Mouse (Mus musculus) gastrocnemius, postnatal 4 days (tissue): ENCODE measurements around the gene Ero1l. TPM values are rescaled to one million over a fixed set of nuclear protein-coding genes. Genes with fewer than 3 reads are reported as not detected.

Source experiments
- DNase-seq, 2 experiments: peaks; one replicate each; pipeline ENCODE4 v3.0.0; 2021 to 2022; ENCODE audit warnings: low spot score in 2 of 2, mixed read lengths in 2 of 2
- long read RNA-seq, 2 experiments: library from polyadenylated mRNA; stranded (forward); transcript quantifications; one replicate each; pipeline ENCODE4 v2.0.0; 2021
- total RNA-seq, 2 experiments: library from RNA; stranded (reverse); gene quantifications; 2 replicates each; pipeline ENCODE4 v1.2.3; 2021

Ero1l gene
- 10 to 100 TPM; 11.1 to 16.8 TPM for total RNA-seq
- long read RNA-seq, experiment 1: 0 reads
- long read RNA-seq, experiment 2: 0 reads

DNA sequence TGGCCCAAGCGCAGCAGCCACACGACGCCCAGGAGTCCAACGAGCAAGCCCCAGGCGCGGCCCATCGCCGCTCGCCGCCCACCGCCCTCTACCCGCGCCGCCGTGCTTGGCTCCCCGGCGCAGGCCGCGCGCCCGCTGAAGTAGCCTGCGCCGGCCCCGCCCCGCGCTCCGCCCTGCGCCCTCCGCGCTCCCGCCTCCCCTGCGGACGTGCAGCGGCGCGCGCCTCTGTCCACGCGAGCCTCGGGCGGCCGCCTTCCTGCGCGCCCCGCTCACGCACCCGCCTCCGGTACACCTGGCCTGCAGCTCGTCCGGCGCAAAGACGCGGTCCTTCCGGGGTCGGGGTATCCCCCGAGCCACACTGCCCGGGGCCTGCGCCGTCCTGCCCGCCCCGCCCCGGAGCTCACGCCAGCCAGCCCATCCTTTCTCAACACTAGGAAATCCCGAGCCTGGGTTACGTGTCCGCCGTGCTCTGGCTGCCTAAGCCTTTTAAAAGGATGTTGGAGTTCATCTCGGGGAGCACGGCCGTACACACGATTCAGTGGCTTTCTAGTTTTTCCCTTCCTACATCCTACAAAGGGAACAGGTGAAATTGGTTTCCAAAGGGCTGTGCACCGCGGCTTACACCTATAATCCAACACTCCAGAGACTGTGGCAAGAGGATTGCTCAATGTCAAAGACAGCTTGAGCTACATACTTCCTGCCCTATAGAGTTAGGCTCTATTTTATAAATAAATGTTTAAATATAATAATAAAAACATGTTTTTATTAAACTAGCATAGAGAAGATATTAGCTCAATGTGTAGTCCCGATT, at the start of gene Ero1l:
TSS of gene Ero1l (minus strand) at position 346 of the 811 bp plus-strand sequence.
- DNase-seq: peak; percentile 78 to 83

DNA sequence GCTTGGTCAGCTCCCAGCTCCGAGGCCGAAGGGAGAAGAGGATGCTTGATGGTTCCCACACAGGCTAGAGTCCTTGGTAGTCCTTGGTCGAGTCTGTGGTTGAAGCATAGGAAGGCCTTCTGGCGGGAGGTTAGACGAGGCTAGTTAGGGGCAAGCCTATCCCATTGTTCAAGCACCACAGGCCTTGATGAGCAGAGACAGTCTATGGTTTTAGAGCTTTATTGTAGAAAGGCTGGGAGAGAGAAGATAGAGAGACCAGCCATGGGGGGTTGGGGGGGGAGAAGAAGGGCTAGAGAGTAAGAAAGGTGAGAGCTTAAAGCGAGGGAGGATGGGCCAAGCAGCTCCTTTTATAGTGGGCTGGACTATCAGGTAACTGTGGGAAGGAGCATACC, 46.6 kb upstream of the Ero1l start:
- DNase-seq: no peak

DNA sequence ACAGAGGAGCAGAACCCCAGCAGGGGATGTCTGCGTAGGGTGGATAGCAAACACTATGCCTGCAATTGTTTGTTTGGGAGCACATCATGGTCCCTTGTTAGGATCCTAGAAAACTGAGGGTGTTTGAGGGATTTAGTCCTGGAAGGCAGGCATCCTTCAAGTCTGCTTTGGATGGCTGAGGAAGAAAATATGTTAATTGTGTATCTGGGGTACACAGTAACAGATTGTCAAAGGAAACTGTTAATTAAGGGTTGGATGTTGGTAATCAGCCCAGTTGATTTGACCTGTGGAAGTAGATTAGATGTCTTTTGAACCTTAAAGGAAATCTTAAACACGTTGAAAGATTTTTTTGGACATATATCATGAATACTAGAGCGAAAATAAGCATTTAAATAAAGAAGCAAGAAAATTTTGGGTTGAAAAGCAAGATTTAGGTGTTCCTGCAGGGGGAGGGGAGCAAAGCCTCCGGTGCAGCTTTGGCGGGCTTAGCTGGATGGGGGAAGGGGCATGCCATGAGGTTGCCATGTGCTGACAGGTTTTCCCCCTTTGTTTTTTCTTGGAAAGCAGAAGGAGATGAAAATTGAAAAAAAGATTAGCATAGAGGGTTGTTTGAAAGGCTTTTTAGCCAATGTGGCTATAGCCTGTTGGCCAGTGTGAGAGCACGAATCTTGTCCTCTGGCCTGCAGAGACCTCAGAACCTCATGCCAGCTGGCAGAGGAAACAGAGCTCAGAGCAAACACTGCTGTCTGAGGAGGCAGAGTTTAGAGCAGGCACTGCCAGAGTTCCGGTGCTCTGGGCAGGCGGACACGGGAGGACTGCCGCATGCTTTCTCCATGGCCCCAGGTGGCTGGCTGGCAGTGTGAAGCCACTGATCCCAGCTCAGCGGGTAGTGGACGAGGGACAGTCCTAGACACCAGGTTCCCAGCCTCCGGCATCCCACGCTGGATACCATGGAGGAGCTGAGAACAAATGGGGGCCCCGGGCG, 45.9 kb upstream of the Ero1l start:
- peak in 1 of 2 experiments; percentile 30 for DNase-seq

DNA sequence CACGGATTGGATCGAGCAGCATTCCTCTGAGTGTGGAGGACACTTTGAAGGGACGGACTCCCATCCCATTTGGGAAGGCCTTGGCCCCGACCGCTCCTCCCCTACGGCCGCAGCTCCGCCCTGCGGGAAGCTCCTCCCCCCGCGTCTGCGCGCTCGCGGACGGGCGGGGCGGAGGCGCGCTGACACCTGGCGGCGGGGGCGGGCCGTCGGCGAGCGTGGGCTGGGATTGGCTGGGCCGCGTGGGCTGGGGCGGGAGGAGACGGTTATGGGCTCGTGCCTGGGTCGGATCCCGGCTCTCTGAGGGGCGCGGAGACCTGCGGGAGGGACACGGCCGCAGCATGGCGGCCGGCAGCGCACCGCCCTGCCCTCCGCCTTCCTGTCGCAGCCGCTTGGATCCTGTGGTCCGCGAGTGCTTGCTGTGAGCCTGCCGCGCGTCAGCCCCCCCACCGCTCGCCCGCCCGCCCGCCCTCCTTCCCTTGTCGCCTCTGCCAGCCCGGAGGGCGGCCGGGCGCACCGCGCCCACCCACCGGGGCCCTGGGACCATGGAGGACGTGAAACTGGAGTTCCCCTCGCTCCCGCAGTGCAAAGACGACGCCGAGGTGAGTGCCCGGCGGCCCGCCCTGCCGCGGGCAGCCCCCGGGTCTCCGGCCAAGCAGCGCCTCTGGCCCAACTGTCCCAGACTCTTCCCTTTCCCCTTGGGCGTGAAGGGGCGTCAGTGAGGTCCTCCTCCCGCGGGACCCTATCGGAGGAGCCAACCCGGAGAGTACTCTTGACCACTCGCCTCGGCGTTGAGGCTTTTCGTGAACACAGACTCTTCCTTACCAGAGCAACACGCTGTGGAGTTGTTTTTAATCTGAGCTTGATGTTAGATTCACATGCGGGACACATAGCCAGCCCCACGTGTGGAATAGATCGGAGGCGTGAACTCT, 32.6 kb upstream of the Ero1l start, which contains the start of gene Styx:
TSS of gene Styx (plus strand) at position 163 of the 929 bp plus-strand sequence.
- DNase-seq: peak; percentile 96 to 97

DNA sequence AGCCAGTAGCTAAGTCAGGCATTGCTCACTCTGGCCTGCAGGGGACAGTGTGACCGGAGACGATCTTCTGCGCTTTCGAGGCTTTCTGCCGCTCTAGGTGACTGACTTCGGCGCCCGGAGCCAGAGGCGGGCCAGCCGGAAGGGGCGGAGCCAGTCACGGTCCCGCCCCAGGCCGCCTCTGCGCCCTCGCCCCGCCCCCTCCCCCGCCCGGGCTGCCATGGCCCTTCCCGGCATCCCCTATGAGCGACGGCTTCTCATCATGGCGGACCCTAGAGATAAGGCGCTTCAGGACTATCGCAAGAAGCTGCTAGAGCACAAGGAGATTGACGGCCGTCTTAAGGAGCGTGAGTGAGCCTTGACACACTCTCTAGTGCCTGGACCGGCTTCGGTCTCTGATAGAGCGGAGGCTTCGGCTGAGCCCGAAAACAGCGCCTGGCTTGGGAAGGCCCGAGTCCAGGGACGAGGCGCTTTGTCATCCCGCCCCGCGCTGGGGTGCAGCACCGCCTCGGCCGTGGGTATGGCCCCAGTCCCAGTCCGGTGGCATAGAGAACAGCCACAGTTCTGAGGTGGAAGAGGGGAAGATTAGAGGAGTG, 11.1 kb upstream of the Ero1l start, which contains the start of gene Psmc6:
TSS of gene Psmc6 (plus strand) at position 200 of the 593 bp plus-strand sequence.
- DNase-seq: peak; percentile 80 to 89

DNA sequence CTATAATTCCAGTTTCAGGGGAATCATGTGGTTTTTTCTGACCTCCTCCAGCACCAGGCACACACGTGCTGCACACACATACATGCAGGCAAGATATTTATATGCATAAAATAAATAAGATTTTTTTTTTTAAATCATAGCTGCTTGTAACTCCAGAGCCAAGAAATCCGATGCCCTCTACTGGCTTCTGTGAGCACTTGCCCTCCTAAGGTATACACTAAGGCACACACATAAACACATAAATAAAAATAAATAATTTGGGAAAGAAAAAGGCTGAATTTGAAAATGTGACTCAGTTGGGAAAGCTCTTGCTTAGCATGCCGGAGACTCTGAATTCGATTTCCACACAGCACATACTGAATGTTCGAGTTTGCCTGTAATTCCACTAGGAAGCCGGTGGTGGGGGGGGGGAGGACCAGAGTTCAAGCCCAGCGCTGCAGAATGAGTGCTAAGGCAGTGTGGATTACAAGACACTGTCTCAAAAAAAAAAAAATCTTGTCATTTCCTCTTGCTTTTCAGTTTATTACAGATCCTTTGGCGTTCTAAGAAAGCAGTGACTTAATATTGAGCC, 10.5 kb upstream of the Ero1l start:
- DNase-seq: no peak

DNA sequence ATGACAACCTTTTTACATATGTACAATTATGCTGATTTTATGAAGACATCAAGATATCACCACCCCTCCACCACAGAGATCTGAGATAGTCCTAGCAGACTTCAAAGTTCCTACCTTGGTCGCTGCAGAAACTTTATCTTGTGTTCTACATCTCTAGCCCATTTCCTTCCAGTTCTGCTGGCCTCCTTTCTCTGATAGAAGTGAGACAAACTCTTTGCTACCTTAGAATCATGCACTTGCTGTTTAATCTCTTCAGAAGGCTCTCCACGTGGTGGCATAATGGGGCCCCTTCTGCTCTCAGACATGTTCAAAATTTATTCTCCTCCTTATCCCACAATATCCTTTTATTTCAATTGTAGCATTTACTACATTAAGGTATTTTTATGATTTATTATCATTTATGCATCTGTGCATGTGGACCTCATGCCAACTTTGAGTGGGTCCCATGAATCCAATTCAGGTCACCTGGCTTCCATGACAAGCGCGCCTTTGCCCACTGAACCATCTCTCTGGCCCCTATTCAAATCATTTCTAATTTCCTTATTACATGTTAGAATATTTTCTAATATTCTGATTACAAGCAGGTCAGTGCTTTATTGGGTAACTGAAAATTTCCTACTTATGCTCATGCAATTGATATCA, 9.6 kb upstream of the Ero1l start:
- DNase-seq: no peak

DNA sequence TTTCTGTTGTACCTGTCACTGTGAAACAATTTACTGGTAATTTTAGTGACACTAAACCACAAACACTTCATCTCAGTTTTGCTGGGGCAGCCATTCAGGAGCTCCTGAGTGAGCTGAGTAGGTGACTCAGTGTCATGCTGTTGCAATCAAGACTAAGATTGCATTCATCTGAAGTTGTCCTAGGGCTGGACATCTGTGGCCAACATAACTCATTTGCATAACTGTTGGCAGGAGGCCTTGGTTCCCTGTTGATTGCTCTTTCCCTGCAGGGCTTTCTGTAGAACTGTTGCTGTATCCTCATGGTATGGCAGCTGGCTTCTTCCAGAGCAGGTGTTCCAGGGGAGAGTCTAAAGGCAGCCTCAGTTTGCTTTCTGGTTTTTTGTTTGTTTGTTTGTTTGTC, 6.9 kb upstream of the Ero1l start:
- no peak for DNase-seq

DNA sequence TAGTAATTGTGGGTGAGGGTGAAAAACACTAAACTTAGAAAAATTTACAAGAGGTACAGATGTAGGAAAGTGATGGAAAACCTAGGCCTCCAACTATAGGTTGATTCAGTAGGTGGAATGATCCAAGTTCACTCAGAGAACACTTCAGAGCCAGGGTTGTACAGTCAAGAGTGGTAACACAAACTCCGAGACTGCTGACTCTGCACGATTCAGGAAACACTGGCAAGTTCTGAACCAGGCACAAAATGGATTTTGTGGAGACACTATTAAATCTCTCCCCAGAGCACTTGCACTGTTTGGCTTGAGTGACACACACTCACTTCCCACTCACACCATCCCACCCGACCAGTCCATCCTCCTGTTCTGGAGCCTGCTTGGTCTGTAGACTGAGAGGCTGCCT, 4.7 kb upstream of the Ero1l start:
- DNase-seq: no peak

DNA sequence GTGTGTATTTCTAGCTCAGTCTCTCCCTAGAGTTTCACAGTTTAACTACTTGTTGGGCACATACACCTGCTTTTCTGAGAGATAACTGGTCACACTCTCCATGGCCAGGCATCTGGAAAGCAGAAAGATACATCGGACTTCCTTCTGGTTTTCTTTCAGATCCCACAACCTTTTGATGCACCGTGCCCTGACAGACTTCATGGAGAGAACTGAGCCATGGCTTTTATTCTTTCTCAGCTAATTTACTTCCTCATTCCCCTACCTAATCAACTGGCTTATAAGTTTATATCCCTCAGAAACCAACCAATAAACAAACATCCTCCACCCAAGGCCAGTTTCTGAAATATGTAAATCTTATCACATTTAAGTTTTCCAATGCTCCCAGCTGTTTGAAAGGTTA, 3.9 kb upstream of the Ero1l start:
- no peak for DNase-seq

DNA sequence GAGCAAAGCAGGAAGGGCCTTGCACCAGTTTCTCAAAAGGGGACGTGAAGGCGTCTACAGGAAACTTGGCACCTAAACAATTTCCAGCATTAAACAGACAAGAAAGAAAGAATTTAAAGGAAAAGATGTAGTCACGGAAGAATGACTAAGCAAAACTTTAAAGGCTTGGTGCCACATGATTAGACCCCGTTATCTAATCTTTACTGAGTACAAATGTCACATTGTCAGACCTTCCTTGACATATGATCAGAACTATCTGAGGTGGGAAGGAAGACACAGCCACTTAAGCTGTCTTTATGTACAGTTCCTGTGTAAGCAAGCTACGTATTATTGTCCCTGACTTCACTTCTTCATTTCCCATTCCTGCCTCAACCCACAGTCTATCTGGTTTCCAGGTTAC, 3.1 kb upstream of the Ero1l start:
- no peak for DNase-seq

DNA sequence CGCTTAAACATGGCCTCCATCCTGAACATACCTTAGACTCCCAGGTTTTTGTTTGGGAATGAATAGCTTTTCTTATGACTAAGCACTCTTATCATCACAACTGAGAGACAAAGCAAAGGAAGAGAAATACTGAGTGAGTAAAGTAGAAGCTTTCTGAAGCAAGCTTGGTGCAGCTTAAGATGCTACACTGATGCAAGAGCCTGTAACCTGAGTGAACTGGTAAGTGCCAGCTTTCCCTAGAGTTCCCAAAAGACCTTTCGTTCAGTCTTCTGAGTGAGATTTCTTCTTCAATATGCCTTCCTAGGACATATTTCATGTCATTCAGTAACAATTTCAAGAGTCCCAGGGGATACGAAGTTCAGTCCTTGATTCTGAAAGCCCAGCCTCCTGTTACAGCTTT, 2.5 kb upstream of the Ero1l start:
- DNase-seq: no peak

DNA sequence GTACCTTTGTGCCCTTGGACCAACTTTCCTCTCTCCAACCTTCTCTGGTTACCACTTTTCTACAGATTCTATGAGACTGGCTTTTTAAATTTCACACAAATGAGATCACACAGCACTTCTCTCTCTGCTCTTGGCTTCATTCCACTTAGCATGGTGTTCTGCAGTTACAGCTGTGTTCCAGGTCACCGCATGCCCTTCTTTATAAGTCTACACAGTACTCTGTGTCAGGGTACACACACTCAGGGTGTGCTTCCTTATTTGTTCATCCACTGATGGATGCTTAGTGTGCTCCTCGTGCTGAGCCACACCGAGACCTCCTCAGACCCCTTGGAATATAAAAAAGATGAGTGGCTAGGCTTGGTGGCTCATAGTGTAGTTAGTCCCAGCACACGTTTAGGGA, 1.5 kb upstream of the Ero1l start:
- no peak for DNase-seq

DNA sequence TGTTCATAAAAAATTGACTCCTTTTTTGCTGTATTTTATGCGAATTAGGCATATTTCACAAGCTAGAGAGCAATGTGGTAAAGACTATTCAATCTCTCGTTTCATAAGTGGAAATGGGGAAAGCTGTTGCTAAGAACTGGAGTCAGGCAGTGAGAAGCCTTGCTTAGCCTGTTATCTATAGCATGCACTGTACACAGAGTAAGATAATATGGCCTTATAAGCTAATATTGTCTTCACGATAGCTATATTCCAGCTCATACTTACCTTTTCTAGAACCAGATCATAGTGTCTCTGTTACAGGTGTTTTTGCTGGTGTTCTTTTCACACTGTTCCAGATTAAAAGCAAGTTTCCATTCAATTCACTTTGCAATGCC, 653 bp upstream of the Ero1l start:
- DNase-seq: no peak

DNA sequence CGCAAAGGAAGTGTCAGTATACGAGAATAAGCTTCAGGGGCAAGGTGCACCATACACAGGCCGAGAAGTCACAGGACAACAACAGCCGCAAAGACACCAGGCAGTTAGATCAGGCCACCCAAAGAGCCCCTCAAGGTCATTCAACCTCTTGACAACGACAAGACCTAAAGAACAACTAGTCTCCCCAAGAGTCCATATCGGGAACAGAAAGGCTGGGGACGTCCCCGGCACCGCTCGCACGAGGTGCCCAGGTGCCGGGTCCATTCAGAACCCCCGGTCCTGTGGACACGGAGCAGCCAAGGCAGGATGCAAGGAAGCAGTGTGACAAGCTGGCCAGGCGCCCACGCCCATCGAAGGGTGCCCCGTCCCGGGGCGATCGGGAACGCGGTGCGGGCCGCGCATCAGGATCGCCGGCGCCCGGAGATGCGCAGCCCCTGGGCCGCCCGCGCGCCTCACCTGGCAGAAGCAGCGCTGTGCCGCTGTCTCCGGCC, 605 bp downstream of the Ero1l start:
- peak in 1 of 2 experiments; percentile 23 for DNase-seq

DNA sequence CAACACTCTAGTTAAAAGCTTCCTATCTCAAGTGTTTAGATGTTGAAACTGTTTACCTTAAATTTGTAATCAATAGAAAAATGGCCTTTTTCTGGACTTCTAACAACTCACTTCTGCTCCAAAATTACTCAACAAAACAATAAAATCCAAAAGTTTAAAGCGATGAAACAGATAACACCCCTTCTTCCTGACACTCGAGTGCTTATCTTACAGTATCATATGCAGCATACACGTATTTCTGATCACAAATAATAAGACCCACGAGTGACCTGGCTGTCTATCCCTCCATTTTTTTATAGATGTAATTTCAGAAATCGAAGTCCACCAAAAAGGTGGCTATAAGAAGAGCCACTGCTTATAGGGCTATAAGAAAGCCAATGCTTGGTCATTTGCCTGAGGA, 1.6 kb downstream of the Ero1l start:
- no peak for DNase-seq

DNA sequence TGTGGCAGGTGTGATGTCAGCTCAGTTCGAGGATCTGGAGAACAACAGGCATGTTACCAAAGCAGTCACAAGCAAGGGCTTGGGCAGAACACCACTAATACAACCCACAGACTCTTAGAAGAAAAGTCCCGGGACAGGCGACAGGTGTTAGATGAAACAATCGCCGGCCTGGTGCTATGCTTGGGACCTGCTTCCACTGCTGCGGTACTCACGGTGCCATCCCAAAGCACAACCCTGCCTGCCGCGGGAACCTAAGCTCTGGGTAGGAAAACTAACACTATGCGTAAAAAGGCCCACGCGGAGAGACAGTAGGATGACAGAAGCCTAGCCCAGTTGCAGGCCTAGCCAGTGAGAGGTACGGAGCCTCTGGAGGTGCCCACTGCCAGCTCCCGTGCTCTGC, 8.5 kb downstream of the Ero1l start:
- no peak for DNase-seq

DNA sequence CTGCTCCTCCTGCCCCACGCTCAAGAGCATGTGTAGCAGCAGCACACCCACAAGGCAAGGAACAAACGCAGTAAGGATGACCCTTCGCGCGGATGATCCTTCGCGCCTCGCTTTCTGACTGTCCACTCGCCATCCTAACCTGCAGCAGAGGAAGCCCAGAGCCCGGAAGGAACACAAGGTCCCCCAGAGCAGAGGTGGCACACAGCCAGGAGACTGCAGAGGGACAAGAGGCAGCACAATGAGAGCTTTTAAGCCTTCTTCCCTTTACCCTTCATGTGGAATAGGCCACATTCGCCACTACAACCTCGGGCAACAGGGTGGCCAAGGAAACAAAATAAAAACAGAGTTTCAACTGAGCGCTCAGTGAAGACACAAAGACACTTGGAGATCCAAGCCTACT, 8.9 kb downstream of the Ero1l start:
- no peak for DNase-seq

DNA sequence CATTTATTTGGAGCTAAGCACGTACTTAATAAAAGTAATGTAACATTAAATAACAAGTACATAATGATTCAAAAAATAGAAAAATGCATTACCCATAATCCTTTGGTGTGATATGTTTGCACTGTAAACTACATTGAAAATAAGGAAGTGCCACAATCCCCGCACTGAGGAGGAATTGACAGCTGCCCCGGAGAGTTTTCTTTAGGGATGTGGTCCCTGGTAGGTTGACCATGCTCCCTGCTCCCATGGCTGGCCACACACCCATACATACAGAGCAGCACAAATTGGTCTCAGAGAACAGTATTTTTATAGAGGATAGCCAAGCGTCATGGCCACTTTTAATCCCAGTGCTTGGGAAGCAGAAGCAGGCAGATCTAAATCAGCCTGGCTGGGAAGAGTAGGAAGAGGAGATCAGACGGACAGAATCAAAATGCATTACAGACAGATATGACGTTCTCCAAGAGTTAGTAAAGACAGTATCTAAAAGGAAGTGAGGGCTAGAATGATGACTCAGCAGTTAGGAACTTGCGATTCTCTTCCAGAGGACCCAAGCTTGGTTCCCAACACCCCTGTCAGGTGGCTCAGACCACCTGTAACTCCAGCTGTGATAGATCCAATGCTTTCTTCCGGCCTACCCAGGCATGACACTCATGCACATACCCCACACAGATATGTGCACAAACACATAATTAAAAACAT, 10.8 kb downstream of the Ero1l start:
- no peak for DNase-seq
